Mouse (Mus musculus): ENCODE measurements at regions not wholly inside any gene's neighbourhood (a gene's known extent, or its start where the extent isn't known, plus 50 kb on each side); places are given as distances from the start of the nearest gene placed in this dataset.

- DNase-seq: no peak
Observed at GRCm38 (mm10) chr12:10272038-10272437, 97.7 kb upstream of the Nt5c1b start.

DNA sequence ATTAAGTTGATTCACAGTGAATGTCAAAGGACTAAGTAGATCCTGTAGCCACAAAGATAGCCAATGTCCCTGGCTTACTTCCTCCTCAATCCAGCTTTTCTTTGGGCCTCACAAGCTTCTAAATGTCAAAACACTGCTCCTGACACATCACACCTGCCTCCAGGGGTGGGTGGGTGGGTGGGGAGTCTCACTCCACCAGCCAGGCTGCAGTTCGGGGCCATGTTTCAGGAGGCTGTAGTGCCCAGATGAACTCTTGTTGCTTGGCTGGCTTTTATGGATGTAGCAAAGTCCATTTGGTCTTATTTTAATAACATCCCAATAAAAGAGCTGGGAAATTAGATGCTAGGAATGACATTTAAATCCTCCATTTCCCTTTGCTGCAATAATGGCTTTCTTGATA, 94.5 kb upstream of the Nt5c1b start:
- no peak for DNase-seq

- no peak for DNase-seq
Observed at GRCm38 (mm10) chr12:10292646-10293045, 77.1 kb upstream of the Nt5c1b start.

GRCm38 (mm10) chr12:10305970-10306369, 63.8 kb upstream of the Nt5c1b start:
- no peak for DNase-seq

Measured in kidney, postnatal 36 days (tissue).